Mouse (Mus musculus): Measurements from ENCODE around the gene Retreg2.

Gene Retreg2

DNA sequence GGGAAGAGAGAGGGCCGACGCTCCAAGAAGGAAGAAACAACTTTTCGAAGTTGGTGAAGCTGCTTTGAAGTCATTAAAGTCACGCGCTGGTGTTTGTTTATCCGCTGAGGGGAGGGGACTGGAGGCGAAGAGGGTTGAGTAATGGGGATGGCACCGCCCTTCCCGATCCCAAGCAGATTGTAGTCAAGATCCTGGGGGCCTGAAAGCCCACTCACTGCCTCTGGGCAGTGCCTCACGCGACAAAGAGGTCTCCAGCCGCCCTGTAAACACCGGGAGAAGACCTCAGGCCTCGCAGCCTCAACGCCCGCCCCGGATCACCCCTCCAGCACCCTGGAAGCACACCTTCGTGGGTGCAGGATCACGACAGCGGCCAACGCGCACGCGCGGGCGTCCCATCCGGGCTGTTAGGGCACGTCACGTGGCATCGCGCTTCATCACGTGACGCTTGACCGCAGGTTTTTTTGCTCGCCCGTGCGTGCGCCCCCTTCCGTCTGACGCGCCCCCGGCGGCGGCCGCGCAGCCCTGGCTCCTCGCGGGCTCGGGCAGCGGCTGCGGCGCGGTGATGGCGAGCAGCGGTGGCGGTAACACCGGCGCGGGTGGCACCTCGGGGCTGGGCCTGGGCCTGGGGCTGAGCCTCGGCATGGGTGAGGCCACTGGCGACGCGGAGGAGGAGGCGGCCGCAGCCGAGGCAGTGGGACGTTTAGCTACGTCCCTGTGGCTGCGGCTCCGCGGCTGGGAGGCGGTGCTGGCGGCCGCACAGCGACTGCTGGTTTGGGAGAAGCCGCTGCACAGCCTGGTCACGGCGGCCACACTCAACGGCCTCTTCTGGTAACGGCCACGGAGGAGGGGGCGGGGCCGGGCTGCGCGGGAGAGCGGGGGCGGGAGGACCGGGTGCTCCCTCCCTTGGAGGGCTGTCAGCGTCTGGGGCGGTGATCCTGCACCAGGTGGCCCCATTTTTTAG is at the start of gene Retreg2, which contains the start of gene Cnppd1:
Gene Retreg2, plus strand, starts transcription at position 478 of the 961 bp plus-strand sequence.
Gene Cnppd1, minus strand, starts transcription at position 411 of the 961 bp plus-strand sequence.
- peak; percentile 98 for DNase-seq

DNA sequence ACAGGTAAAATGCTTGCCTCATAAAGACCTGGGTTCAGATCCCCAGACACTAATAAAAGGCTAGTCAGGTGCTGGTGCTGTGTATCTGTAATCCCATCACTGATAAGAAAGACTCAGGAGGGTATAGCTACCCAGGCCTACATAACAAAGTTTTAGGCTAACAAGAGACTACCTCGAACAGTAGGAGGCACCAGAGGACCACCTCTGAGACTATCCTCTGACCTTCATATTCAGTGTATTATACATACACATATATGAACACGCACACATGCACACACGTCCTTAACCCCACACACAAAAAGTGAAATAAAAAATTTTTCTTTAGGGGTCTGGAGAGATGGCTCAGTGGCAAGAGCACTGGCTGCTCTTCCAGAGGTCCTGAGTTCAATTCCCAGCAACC is 20.4 kb upstream of the Retreg2 start:
- DNase-seq = peak; percentile 32

DNA sequence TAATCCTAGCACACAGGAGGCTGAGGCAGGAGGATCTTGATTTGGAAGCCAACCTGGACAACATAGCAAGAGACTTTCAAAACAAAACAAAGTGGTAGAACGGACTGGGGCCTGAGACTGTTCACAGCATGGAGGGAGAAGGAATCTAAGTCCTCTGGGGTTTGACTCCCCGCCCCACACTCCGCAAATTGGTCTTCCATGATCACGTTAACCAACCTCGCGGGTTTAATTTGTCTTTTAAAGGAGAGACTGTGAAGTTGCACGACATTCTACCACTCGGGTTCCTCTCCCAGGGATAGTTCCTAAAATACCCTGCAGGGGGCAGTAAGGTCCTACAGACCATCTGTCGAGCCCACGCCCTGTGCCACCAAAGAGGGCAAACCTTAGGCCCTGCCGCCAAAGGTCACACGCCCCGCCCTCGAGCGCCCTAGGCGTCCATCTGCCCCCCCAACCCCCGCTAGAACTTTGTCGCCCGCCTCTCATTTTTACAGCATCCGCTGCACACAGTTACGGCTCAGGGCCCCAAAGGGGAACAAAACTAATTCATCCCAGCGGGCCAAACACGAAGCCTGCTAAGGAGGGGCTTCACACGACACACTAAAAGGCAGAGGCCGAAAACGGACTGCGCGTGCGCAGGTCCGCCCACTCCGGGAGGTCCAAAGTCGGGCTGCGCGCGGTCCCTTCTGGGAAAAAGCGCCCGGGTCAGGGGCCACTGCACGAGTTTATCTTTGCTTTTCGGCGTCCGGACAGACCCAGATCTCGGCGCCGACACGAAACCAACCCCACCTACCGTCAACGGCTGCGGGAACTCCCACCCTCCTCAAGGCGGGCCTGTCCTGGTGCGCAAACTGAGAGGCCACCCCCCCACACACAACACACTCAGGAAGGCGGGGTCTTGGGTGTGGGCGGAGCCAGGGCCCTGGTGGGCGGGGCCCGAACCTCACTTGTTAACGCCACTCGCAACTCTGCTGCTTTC is 17.9 kb upstream of the Retreg2 start, which contains the start of gene Nhej1:
Gene Nhej1, minus strand, starts transcription at position 855 of the 976 bp plus-strand sequence.
- peak; percentile 98 for DNase-seq

DNA sequence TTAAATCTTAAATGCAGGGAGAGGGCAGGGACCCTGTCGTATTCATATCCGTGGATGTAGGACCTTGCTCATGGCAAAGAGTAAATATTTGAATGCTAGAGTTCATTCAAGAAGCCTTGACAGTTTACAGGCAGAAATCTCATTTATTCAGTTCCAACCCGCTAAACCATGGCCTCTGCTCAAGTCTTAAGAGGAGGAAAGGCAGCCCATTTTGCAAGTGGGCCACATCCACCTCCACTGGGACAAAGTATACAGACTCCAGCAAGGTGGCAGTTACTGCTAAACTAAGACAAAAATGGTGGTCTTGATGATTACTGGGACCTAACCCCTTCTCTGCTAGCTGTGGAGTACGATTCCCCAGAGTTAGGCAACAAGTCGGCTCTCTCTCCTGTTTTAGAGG is 17.2 kb upstream of the Retreg2 start:
- no peak for DNase-seq

DNA sequence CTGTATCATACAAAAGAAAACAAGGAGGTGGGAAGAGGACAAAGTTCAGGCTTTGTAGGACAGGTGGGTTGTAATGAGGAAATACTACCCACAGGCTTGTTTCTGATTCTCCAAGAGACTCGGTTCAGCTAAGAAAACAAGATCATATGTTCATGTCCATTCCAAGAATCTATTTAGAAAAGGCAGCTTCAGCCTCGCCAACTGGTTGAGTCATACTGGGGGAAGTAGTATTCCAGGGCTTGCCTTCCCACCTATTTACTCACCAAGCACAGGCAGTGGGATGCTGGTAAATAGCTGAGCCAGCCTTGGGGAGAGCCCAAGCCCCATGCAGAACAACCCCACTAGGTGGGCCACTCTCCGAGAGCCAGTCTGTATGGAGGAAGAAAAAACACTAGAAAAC is 13.9 kb upstream of the Retreg2 start:
- DNase-seq = no peak

DNA sequence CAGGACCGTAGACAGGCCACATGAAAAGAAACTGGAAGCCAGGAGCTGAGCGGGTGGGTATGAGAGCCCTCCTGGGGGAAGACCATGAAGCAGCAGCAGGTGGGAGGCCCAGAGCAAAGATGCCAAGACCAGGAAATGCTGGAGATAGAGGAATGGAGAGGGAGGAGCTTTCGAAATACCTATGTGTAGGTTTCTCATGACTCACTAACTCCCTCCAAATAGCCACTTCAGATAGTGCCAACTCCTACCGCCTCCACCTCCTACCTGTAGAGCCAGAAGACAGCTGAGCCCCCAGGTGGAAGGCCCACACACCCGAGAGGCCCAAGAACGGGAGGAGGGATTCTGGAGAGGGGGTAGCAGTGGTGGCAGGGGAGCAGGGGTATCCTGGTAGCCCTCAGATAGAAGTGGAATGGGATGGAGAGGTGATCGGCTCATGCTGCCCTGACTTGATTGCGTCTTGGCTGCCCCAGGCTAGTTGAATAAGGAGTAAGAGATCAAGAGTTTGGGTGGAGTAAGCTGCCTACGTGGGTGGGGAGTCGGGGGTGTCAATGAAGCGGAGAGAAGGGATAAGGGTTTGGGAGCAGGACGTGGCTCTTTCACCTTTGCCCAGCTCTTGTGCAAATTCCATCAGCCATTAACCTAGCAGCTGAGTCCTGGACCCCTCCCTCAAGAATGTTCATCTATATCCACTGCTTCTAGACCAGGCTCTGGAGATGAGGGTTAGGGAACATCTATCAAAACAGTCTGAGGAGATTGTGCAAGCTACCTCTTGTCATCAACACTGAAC is 9.0 kb upstream of the Retreg2 start, which contains the start of gene Slc23a3:
Gene Slc23a3, minus strand, starts transcription at position 470 of the 787 bp plus-strand sequence.
- DNase-seq = peak; percentile 81

DNA sequence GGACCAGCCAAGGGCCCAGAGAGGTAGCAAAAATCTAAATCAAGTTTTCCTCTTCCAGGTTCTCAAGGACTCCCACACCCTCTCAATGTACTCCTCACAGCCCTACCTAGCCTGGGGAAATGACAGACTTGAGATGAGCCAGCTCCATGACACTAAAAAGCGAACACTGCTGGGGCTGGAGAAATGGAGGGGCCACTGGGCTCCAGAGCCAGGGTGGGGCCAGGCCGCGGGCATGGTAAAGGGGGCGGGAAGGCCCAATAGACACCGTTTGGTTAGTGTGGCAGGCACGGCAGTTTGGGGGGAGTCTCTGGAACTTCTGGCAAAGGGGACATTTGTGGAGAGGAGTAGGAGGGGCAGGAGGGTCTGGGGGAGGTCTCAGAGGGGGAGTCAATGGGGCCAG is 6.3 kb upstream of the Retreg2 start:
- DNase-seq = no peak

DNA sequence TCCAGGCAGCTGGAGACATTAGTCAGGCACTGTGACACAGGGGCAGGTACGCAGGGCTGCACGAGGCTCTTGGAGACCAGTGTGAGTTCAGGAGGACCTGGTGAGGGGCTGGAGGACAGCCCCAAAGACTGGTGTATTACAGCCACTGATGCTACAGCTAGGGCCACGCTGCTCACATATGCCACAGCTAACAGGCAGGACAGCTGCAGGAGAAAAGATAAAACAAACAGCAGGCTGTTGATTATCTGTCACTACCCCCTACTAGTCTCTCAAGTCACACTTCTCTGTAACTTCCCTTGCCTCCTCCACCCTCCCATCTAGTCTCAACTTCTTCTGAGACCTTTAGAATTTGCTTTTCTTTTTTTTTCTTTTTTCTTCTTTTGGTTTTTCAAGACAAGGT is 5.8 kb upstream of the Retreg2 start:
- DNase-seq = no peak

DNA sequence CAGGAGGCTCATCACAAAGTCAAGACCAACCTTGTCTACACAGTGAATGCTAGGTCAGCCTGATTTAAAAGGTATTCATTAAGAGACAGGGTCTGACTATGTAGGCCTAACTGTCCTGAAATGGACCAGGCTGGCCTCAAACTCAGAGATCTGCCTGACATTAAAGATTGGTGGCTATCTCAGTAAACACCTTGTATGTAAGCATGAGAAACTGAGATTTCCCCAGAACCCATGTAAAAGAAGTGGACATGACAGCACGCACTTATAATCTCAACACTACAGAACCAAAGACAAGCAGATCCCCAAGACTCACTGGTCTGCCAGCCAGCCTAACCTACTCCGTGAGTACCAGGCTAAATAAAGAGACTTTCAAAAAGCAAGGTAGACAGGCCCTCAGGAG is 4.1 kb upstream of the Retreg2 start:
- DNase-seq = peak; percentile 2

DNA sequence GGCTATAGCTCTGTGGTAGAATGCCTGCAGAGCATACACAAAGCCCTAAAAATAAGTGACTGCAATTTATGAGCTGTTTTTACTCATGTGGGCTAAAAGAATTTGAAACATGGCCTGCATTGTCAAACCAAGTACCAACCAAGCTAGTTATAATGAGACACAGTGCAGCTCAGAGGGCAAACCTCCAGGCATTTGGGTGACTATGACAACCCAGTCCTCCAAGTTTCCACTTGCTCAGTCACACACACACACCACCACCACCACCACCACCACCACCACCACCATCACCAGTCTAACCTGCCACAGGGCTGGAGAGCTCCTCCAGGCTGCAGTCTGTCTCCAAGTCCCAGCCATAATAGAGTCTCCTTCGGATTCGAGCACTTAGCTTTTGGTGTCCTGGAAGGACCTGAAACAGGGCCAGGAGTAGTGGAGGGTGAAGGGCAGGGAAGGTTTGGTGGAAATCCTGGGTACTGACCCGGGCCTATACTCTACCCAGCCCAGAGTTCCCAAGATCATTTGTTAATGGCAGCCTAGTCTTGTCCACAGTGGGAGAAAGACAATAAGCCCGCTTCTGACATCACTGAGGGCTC is 1.9 kb upstream of the Retreg2 start:
- peak; percentile 63 for DNase-seq

DNA sequence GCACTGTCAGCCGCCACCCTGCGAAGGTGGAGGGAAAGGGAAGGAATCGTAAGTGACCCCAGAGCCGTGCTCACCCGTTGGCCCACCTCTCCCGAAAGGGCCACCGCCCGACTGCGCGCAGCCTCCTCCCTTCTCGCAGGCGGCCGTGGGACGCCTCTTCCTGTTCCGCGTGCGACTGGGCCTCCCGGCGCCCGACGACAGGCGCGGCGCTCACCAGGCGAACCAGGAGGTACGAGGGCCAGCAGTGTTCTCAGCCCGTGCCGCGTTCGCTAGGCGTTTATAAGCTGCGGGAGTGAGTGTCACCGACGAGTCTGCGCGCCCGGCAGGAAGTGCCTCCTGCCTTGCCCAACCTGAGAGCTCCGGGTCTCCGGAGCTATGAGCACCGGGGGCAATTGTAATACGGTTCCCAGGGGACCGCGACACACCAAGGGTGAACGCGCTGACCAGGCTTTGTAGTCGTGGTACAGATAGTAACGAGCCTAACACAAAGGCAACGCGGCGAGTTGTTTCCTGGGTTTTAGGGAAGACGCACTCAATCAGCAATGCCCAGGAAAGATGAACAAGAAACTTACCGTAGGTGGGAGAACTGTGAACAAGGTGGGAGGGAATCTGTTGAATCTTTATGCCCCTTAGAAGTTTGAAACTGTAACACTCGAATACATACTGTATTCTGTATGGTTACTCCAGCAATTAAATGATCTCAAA is 940 bp upstream of the Retreg2 start:
- peak; percentile 71 for DNase-seq

DNA sequence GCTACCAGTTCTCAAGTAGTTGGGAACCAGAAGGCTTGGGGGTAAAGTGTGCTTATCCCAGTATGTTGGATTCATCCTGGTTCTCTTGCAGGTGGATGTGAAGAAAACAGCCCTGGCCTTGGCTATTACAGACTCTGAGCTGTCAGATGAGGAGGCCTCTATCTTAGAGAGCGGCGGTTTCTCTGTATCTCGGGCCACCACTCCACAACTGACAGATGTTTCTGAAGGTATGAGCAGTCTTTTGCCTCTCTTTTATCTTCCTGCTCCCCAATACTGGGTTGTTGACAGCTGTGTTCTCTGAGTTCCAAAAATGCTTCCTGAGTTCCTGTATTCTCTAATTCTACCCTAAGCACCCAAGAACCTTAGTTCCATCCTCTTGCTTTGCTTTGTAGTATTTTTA is 3.0 kb downstream of the Retreg2 start:
- DNase-seq = no peak

DNA sequence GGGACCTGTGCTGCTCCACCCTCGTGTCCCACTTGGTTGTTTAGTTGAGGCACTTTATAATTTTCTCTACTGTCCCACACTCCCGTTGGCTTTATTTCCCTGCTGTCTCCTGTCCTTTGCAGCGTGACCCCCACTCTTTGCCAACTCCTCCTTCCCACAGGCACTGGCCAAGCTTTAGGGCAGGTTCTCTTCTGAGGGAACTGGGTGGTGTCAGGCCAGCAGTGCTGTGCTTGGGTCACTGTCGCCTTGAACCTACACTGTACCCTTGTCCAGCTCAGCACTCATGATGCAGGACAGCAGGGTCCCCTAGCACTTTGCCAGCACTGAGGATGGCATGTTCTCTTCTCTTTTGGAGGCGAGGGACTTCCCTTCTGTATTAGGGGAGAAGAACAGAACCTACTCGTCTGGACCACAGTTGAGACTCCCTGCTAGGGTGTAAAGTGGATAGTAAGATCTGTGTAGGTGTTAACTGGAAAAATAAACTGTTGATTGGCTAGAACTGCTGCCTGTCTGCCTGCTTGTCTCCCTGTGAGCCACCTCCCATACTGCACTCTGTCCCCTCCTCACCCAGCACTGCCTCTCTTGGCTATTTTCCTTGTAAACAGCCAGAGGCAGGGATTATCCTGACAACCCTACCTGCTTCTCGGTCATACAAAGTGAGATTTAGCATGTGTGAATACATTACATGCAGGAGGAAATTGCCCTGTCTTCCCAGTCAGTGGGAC is 5.0 kb downstream of the Retreg2 start:
- peak; percentile 78 for DNase-seq

DNA sequence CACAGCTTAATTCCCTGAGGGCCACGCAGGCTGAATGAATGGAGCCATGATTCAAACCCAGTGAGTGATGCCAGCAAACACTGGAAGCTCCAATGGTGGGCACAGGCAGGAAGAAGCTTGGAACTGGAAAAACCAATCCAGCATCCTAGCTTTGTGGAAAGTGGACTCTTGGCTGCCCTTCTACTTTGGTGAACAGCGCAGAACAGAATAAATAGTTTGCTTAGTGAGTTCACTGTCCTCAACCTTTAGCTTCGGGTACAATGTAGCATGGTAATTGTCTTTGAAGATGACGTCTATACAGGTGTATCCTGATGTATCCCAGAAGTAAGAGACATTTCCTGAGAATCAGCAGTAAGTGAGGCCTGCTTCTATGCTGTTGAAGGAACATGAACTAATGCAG is 6.1 kb downstream of the Retreg2 start:
- peak; percentile 60 for DNase-seq

DNA sequence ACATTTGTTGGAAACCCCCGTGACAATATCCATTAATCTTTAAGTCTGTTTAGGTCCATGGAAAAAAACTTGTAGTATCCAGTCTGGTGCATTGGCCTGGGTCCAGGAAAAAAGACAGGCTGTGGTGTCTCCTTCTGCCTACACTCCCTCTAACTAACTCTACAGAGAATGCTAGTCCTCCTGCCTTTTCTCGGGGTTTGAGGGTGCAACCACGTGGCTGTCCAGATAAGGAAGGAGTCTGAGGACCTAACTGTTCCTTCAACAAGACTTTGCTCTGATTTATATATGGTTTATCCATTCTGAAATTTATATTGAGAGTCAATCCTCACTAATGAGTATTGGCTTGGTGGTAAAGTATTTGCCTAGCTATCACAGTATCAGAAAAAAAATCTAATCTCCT is 13.3 kb downstream of the Retreg2 start:
- no peak for DNase-seq

DNA sequence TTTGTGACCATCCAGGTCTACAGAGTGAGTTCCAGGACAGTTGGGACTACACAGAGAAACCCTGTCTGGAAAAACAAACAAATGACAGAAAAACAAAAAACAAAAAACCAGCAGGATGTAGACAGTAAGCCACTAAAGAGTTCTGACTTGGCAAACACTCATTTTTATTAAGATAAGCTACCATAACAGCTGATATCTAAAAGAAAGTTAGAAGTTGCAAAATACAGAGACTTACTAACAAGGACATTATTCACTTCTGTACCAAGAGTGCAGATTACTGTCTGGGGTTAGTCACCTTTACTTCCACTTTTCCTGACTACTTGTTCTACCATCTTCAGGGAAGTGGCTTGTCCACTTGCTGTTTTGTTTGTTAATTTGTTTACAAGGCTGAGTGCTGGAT is 16.4 kb downstream of the Retreg2 start:
- no peak for DNase-seq

DNA sequence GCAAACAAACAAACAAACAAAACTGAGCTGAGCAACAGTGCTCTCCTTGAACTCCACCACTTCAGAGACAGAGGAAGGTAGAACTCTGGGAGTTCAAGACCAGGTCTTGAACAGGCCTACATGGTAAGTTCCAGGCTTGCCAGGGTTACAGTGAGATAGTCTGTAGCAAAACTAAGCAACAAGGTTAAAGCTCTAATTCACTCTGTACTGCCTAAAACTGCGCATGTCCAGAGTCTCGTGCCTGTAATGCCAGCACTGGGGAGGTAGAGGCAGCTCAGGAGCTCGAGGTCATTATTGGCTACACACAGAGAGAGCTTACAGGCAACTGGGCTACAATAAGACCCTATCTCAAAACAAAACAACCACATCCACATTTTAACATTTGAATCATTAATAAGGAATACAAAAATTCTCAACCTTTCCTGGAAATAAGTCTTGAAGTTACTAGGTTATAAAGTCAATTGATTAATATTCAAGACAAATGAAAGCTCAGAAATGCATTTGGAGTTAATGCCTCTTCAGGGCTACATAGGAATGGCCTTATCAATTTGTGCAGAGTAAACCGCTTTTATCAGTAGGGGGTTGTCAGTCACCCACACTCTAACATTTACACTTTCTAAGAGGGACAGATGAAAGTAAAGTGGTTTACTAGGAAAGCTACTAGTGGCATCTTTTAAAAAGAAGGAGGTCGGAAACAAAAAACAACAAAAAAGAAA is 17.1 kb downstream of the Retreg2 start:
- DNase-seq = no peak

DNA sequence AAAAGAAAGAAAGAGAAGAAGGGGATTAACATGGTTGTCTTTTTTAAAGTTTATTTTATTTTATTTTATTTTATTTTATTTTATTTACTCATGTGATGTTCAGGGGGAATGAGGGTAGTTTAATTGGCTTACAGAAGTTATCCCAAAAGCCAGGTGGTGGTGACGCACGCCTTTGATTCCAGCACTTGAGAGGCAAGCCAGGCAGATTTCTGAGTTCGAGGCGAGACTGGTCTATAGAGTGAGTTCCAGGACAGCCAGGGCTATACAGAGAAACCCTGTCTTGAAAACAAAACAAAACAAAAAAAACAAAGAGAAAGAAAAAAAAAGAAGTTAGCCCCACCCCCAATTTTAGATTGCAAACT is 17.7 kb downstream of the Retreg2 start:
- no peak for DNase-seq

DNA sequence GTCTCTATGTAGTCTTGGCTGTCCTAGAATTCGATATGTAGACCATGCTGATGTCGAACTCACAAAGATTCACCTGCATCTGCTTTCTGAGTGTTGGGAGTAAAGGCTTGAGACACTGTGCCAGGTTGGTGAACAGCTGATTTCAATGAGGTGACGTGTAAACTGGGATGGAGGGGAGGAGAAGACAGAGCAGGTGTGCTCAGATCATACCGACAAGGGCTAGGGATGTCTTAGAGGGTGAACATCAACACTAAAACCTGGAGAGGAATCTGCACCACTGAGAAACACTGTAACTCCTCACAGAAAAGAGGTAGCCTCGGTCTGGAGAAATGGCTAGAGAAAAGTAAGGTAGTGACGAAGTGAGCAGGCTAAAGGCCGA is 25.5 kb downstream of the Retreg2 start:
- DNase-seq = no peak
